Mouse (Mus musculus) CH12.LX (cell line): ENCODE data around the gene Saal1. TPM values are rescaled to one million over a fixed set of nuclear protein-coding genes. Genes with fewer than 3 reads are reported as not detected.
"Not testable (repeated sequence)": the region's sequence is repeated elsewhere in the genome, so short reads cannot be mapped to it uniquely, and the experiment has no call there.

Experiments
- DNase-seq: peaks from one replicate; pipeline ENCODE4 v3.0.0-alpha.2; 2013; ENCODE audit errors: extremely low read depth
- H3K27ac ChIP-seq: 2 replicates; pipeline ENCODE4 v1.5.1; 2012; ENCODE audit warnings: low read depth, mild to moderate bottlenecking, control low read depth, moderate library complexity; ENCODE audit not compliant: insufficient read depth
- H3K27me3 ChIP-seq: replicated peaks from 2 replicates; pipeline ENCODE3; 2012; ENCODE audit warnings: inconsistent platforms
- H3K36me3 ChIP-seq, 2 experiments: replicated peaks in 1 of 2; 2 replicates each; pipeline versions ENCODE3 to v1.6.1; 2012; ENCODE audit warnings: inconsistent platforms in 1 of 2, low read length in 1 of 2, mild to moderate bottlenecking in 1 of 2, mixed read lengths in 1 of 2, moderate library complexity in 1 of 2; ENCODE audit not compliant: control insufficient read depth in 1 of 2, insufficient read depth in 1 of 2
- H3K4me1 ChIP-seq, 2 experiments: 2 replicates each; pipeline ENCODE4 v1.6.1; 2012; ENCODE audit warnings: inconsistent platforms in 1 of 2, moderate library complexity in 1 of 2; ENCODE audit not compliant: insufficient read depth in 2 of 2, control insufficient read depth in 1 of 2
- H3K4me2 ChIP-seq: 2 replicates; pipeline ENCODE4 v1.6.1; 2012; ENCODE audit warnings: low read depth, mild to moderate bottlenecking, control low read depth; ENCODE audit not compliant: poor library complexity, insufficient read depth, severe bottlenecking
- H3K4me3 ChIP-seq, 3 experiments: fragments of 150-350 bp in 1 of 3; sonication (generic) in 1 of 3; replicated peaks in 1 of 3; 2 replicates each; pipeline versions ENCODE3 to v1.5.1; 2011 to 2012; ENCODE audit warnings: low read depth in 2 of 3, low read length in 2 of 3, mild to moderate bottlenecking in 2 of 3, moderate library complexity in 2 of 3, control low read depth in 1 of 3, improper control_type of control experiment in 1 of 3, inconsistent platforms in 1 of 3, mixed read lengths in 1 of 3; ENCODE audit not compliant: poor library complexity in 1 of 3
- H3K79me2 ChIP-seq: replicated peaks from 2 replicates; pipeline ENCODE4 v1.6.1; 2012; ENCODE audit warnings: mild to moderate bottlenecking, moderate library complexity; ENCODE audit not compliant: control insufficient read depth, poor library complexity, insufficient read depth, severe bottlenecking; ENCODE audit errors: extremely low read depth
- H3K9ac ChIP-seq: 2 replicates; pipeline ENCODE4 v1.6.1; 2012; ENCODE audit warnings: low read depth, mild to moderate bottlenecking, control low read depth, moderate library complexity; ENCODE audit not compliant: insufficient read depth
- H3K9me3 ChIP-seq: replicated peaks from 2 replicates; pipeline ENCODE3; 2012; ENCODE audit warnings: low read length, inconsistent platforms, mixed read lengths
- EP300 ChIP-seq: IDR thresholded peaks from 2 replicates; pipeline ENCODE4 v1.6.1; 2011; ENCODE audit warnings: low read length, improper control_type of control experiment
- HCFC1 ChIP-seq: IDR thresholded peaks from 2 replicates; pipeline ENCODE4 v1.6.1; 2012; ENCODE audit warnings: low read depth, mild to moderate bottlenecking, inconsistent platforms, low read length, improper control_type of control experiment
- JUN ChIP-seq: IDR thresholded peaks from 2 replicates; pipeline ENCODE4 v1.6.1; 2011; ENCODE audit warnings: low read depth, mild to moderate bottlenecking, low read length, improper control_type of control experiment, moderate library complexity; ENCODE audit not compliant: insufficient read depth
- KAT2A ChIP-seq: IDR thresholded peaks from 2 replicates; pipeline ENCODE4 v1.6.1; 2012; ENCODE audit warnings: low read length, improper control_type of control experiment, inconsistent platforms; ENCODE audit not compliant: insufficient replicate concordance
- MAFK ChIP-seq: IDR thresholded peaks from 2 replicates; pipeline ENCODE4 v1.6.1; 2011; ENCODE audit warnings: low read length, improper control_type of control experiment; ENCODE audit not compliant: insufficient replicate concordance
- NELFE ChIP-seq: IDR thresholded peaks from 2 replicates; pipeline ENCODE4 v1.6.1; 2011; ENCODE audit warnings: low read depth, low read length, improper control_type of control experiment
- PAX5 ChIP-seq: IDR thresholded peaks from 2 replicates; pipeline ENCODE4 v1.6.1; 2012; ENCODE audit warnings: low read length, inconsistent platforms, mixed read lengths
- SMC3 ChIP-seq: IDR thresholded peaks from 2 replicates; pipeline ENCODE4 v1.6.1; 2011; ENCODE audit warnings: low read depth, low read length, improper control_type of control experiment
- UBTF ChIP-seq: IDR thresholded peaks from 2 replicates; pipeline ENCODE4 v1.6.1; 2012; ENCODE audit warnings: low read depth, mild to moderate bottlenecking, inconsistent platforms, low read length, improper control_type of control experiment, moderate library complexity
- ZC3H11A ChIP-seq: IDR thresholded peaks from 2 replicates; pipeline ENCODE4 v1.6.1; 2012; ENCODE audit warnings: low read depth, mild to moderate bottlenecking, inconsistent platforms, low read length, improper control_type of control experiment
- ZMIZ1 ChIP-seq: IDR thresholded peaks from 2 replicates; pipeline ENCODE4 v1.6.1; 2012; ENCODE audit warnings: low read depth, mild to moderate bottlenecking, inconsistent platforms, low read length, improper control_type of control experiment
- ZNF384 ChIP-seq: IDR thresholded peaks from 2 replicates; pipeline ENCODE4 v1.6.1; 2012; ENCODE audit warnings: low read depth, low read length, improper control_type of control experiment, inconsistent platforms
- dilution Hi-C: fragments of 300-500 bp; cut with MboI; formaldehyde crosslinking; loops from 2 replicates; pipeline ENCODE4 v1.14.3; 2020; ENCODE audit warnings: low sequenced_read_pairs; ENCODE audit not compliant: extremely low pct_unique_long_range_greater_than_20kb, extremely low pct_ligation_motif_present
- in situ Hi-C: fragments of 300-500 bp; cut with MboI; formaldehyde crosslinking; loops from 3 replicates; pipeline ENCODE4 v1.14.3; 2019; ENCODE audit warnings: low sequenced_read_pairs, low pct_ligation_motif_present, low pct_unique_long_range_greater_than_20kb, mixed read lengths
- polyA plus RNA-seq: library from polyadenylated mRNA; unstranded; fragments of >175 nt; gene quantifications from 2 replicates; pipeline ENCODE4 v1.2.1, GENCODE M21; 2012; ENCODE audit warnings: low read depth; ENCODE audit not compliant: insufficient read length
- total RNA-seq, 2 experiments: library from RNA; depleted of rRNA; stranded (reverse); fragments of 300-350 nt in 1 of 2; fragments of >200 nt in 1 of 2; gene quantifications; 2 replicates each; pipeline ENCODE4 v1.2.3; 2012 to 2014

The Saal1 gene
- total and polyA plus RNA-seq, 3 experiments = 15.2 to 24.5 (median 16.6) TPM

GRCm38 (mm10) chr7:46745816-46746215, 35.3 kb upstream of the Saal1 start:
- DNase-seq = no peak
- TF ChIP-seq UBTF = no peak
- TF ChIP-seq EP300 = no peak
- no peak for TF ChIP-seq NELFE
- TF ChIP-seq PAX5 = no peak
- TF ChIP-seq ZMIZ1 = no peak
- no peak for TF ChIP-seq KAT2A
- TF ChIP-seq ZC3H11A = no peak
- TF ChIP-seq SMC3 = no peak
- TF ChIP-seq MAFK = no peak
- no peak for TF ChIP-seq HCFC1
- TF ChIP-seq JUN = no peak
- no peak for TF ChIP-seq ZNF384
- TF ChIP-seq, all 38 proteins: peak for 0

GRCm38 (mm10) chr7:46742880-46743279, 32.4 kb upstream of the Saal1 start, which contains the start of gene Saa1:
Gene Saa1 (minus strand): TSS chr7:46742980.
- in situ Hi-C loops = not testable (repeated sequence)

More at GRCm38 (mm10) chr7:46745816-46746215, 35.3 kb upstream of the Saal1 start:
- in situ Hi-C loops (no loop called here), dilution Hi-C loops (no loop called here)
- Histone ChIP-seq H3K4me2 (no peak overlapping the region), H3K27me3 (no peaks in the 10 kb centered on the region), H3K79me2 (no peaks in the 10 kb centered on the region), H3K9me3 (no peaks in the 10 kb centered on the region), H3K9ac (no peak overlapping the region), H3K4me3 (no peak overlapping the region), H3K36me3 (no peaks in the 10 kb centered on the region), H3K4me1 (peaks cover 15 to 31% of the 10 kb centered on the region in 2 experiments), H3K27ac (no peak overlapping the region)

GRCm38 (mm10) chr7:46740041-46740440, 29.6 kb upstream of the Saal1 start:
- H3K4me3 ChIP-seq, H3K4me2 ChIP-seq, H3K27ac ChIP-seq, H3K9me3 ChIP-seq, dilution Hi-C loops, H3K9ac ChIP-seq, H3K79me2 ChIP-seq, in situ Hi-C loops, H3K36me3 ChIP-seq, DNase-seq, H3K27me3 ChIP-seq: not testable (repeated sequence)
- H3K4me1 ChIP-seq = peaks cover 6 to 16% of the 10 kb centered on the region in 2 experiments

More at GRCm38 (mm10) chr7:46742880-46743279, 32.4 kb upstream of the Saal1 start, which contains the start of gene Saa1:
- H3K79me2 ChIP-seq, H3K9me3 ChIP-seq, H3K36me3 ChIP-seq, dilution Hi-C loops, H3K4me2 ChIP-seq, H3K27ac ChIP-seq, H3K4me3 ChIP-seq, DNase-seq, H3K27me3 ChIP-seq, H3K9ac ChIP-seq: not testable (repeated sequence)
- peaks cover 8 to 20% of the 10 kb centered on the region in 2 experiments for H3K4me1 ChIP-seq
